Mouse (Mus musculus) left cerebral cortex, postnatal 14 days (tissue): ENCODE measurements around the gene Srrm4. TPM values are rescaled to one million over a fixed set of nuclear protein-coding genes. Genes with fewer than 3 reads are reported as not detected.

Source experiments
- DNase-seq, 2 experiments: peaks; one replicate each; pipeline ENCODE4 v3.0.0; 2021 to 2022; ENCODE audit warnings: low spot score in 2 of 2, mixed read lengths in 1 of 2
- intact Hi-C: fragments of 180-260 bp; cut with DNase I; formaldehyde crosslinking; loops from one replicate; pipeline ENCODE4 v1.15.1; 2025
- total RNA-seq, 2 experiments: library from RNA; stranded (reverse); gene quantifications; 2 replicates each; pipeline ENCODE4 v1.2.3; 2021

The Srrm4 gene
- total RNA-seq, 2 experiments from 2014 or later, result 28.4 to 29.1 TPM

- DNase-seq, result peak; percentile 34 to 55
- intact Hi-C loops, result no loop called here
Observed at GRCm38 (mm10) chr5:116559091-116559490, 32.5 kb downstream of the Srrm4 start.

GRCm38 (mm10) chr5:116556614-116557013 lies 35.0 kb downstream of the Srrm4 start:
- peak in 1 of 2 experiments; percentile 17 for DNase-seq
- intact Hi-C loops, result no loop called here

- no peak for DNase-seq
- intact Hi-C loops, result no loop called here
Observed at GRCm38 (mm10) chr5:116553868-116554267, 37.7 kb downstream of the Srrm4 start.

GRCm38 (mm10) chr5:116553106-116553505 lies 38.5 kb downstream of the Srrm4 start:
- intact Hi-C loops, result no loop called here
- no peak for DNase-seq

- DNase-seq, result no peak
Observed at GRCm38 (mm10) chr5:116552584-116552983, 39.0 kb downstream of the Srrm4 start.

GRCm38 (mm10) chr5:116545746-116546145 lies 45.9 kb downstream of the Srrm4 start:
- intact Hi-C loops, result no loop called here
- DNase-seq, result no peak

More at GRCm38 (mm10) chr5:116552584-116552983, 39.0 kb downstream of the Srrm4 start:
- intact Hi-C loops, result no loop called here

GRCm38 (mm10) chr5:116542317-116542716 lies 49.3 kb downstream of the Srrm4 start:
- DNase-seq, result peak in 1 of 2 experiments; percentile 24
- intact Hi-C loops, result no loop called here

- intact Hi-C loops, result no loop called here
- no peak for DNase-seq
Observed at GRCm38 (mm10) chr5:116541128-116541527, 50.5 kb downstream of the Srrm4 start.

GRCm38 (mm10) chr5:116539360-116539759 lies 52.3 kb downstream of the Srrm4 start:
- intact Hi-C loops, result no loop called here
- DNase-seq, result no peak

- no peak for DNase-seq
- intact Hi-C loops, result no loop called here
Observed at GRCm38 (mm10) chr5:116538491-116538890, 53.1 kb downstream of the Srrm4 start.

GRCm38 (mm10) chr5:116526324-116526723 lies 65.3 kb downstream of the Srrm4 start:
- DNase-seq, result peak; percentile 78 to 96
- intact Hi-C loops, result no loop called here

GRCm38 (mm10) chr5:116525308-116525707 lies 66.3 kb downstream of the Srrm4 start:
- peak; percentile 43 to 72 for DNase-seq
- intact Hi-C loops, result no loop called here

GRCm38 (mm10) chr5:116523553-116523952 lies 68.1 kb downstream of the Srrm4 start:
- DNase-seq, result peak; percentile 61 to 74
- intact Hi-C loops, result no loop called here

- peak; percentile 43 to 68 for DNase-seq
- intact Hi-C loops, result no loop called here
Observed at GRCm38 (mm10) chr5:116523079-116523478, 68.5 kb downstream of the Srrm4 start.

- DNase-seq, result peak; percentile 29 to 51
- intact Hi-C loops, result no loop called here
Observed at GRCm38 (mm10) chr5:116522273-116522672, 69.3 kb downstream of the Srrm4 start.

- intact Hi-C loops, result no loop called here
Observed at GRCm38 (mm10) chr5:116518047-116518446, 73.6 kb downstream of the Srrm4 start.

GRCm38 (mm10) chr5:116512135-116512534 lies 79.5 kb downstream of the Srrm4 start:
- intact Hi-C loops, result no loop called here
- no peak for DNase-seq

More at GRCm38 (mm10) chr5:116518047-116518446, 73.6 kb downstream of the Srrm4 start:
- no peak for DNase-seq

GRCm38 (mm10) chr5:116510229-116510628 lies 81.4 kb downstream of the Srrm4 start:
- intact Hi-C loops, result no loop called here
- DNase-seq, result no peak

- no peak for DNase-seq
- intact Hi-C loops, result no loop called here
Observed at GRCm38 (mm10) chr5:116501342-116501741, 90.3 kb downstream of the Srrm4 start.

GRCm38 (mm10) chr5:116498880-116499640 lies 92.6 kb downstream of the Srrm4 start:
- intact Hi-C loops, result no loop called here

GRCm38 (mm10) chr5:116497866-116498265 lies 93.8 kb downstream of the Srrm4 start:
- DNase-seq, result no peak
- intact Hi-C loops, result no loop called here

More at GRCm38 (mm10) chr5:116498880-116499640, 92.6 kb downstream of the Srrm4 start:
- peak in 1 of 2 experiments; percentile 66 for DNase-seq
